Mouse (Mus musculus): ENCODE data around the gene Olfr798.

Gene Olfr798

DNA sequence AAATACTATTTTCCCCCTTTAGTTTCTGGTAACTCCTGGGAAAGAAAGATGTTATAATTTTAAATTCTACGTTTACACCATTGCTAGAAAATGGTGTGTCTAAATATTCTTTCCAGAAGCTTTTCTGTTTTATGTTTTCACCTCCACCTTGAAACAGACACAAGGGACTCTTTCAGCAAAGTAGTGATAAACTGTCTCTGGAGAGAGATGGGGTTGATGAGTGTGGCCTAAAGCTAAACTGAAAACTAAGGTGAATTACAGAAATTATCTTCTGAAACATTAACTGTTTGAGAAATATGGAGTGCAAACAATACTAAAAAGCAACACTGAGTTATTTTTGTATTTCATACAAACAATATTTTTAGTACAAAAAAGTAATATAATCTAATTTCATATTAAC lies at the start of gene Olfr798:
Gene Olfr798 (minus strand): TSS at position 101 of the 400 bp plus-strand sequence.
- ATAC-seq (ENCODE audit: insufficient number of reproducible peaks, low FRiP score, low TSS enrichment), result no peak

DNA sequence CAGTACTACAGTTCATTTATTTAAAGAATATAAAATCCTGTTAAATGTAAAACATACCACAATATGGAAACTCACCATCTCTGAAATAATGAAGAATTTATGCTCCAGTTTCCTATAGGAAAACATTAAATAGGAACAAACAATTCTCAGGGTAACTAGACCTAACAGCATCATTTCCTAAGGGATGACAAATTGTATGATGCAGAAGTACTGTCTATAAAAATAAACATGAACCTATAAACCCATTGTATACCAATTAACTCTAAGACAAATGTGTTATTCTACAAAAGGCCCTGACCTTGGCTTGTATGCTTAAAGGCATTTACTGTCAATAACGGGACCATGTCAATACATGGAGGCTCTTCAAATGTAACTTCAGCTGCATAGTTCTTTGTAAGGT lies 46.0 kb upstream of the Olfr798 start, which contains the start of gene Olfr801:
Gene Olfr801 (minus strand): TSS at position 101 of the 400 bp plus-strand sequence.
- ATAC-seq (ENCODE audit: insufficient number of reproducible peaks, low FRiP score, low TSS enrichment), result no peak

DNA sequence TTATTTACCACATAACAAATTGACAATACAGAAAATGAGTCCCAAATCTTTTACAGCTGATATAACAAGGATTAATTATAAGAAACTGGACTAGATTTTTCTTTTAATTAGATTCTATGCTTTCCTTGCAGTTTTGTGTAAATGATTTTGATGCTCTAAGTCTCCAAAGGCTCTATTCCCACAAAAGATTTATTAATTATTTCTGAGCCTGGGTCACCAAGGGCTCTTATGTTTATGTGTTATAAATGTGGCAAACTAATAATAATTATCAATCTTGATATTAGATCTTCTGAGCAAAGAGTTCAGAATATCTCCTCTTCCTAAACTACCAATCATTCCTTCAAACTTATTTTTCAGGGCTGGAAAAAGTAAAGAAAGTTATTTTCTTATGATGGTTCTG lies 29.7 kb upstream of the Olfr798 start, which contains the start of gene Olfr800:
Gene Olfr800 (plus strand): TSS at position 301 of the 400 bp plus-strand sequence.
- no peak for ATAC-seq (ENCODE audit: insufficient number of reproducible peaks, low FRiP score, low TSS enrichment)

DNA sequence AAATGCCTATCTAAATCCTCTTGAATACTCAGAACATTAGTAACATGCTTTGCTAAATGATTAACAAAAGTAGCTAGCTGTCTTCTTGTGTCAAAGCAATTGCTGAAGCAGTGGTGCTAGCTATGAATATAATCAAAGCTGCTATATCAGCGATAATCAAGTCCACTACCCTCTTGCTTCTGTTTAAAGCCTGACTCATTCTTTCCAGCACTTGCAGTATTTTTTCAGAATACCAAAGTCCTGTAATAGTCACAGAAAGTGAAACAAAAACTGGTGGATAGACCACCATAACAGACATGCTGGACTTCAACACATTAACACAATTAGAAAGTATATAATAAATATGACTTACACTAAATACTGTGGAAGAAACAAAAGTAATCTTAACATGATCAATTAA lies 24.0 kb upstream of the Olfr798 start:
- ATAC-seq (ENCODE audit: insufficient number of reproducible peaks, low FRiP score, low TSS enrichment), result no peak

DNA sequence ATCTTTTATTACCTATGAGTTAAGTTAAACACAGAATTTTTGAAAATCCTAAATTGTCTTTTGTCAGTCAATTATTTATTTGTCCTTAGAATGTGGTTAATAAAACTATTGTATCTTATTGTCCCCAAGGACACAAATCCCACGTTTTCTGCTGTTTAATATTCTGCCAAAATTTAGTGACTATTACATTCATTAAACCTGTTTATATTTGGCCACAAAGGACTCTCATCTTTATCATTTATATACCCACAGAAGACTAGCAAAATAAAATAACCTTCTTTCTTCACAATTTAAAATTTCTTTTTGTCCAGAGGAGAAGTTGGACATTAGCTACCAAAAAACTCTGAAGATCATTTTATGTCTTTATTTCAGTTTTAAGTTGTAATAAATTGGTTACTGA lies 9.4 kb upstream of the Olfr798 start, which contains the start of gene Olfr799:
Gene Olfr799 (plus strand): TSS at position 301 of the 400 bp plus-strand sequence.
- ATAC-seq (ENCODE audit: insufficient number of reproducible peaks, low FRiP score, low TSS enrichment), result no peak

DNA sequence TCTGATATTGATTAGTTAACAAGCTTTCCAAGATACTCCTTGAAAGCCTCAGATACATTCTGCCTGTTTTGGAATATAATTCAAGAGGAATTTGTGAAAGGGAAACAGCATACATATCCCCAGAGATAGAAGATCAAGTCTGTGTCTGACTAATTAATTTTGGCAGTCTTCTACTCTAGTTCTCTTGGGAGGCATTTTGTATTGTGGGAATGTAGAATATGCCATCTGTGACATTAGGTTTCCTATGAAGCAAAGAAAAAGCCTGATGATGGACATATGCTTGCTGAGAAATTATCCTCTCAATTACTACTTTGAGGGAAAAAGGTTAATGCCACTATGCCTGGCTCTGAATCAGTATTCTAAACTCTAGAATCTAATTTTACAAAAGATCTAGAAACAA lies 4.5 kb downstream of the Olfr798 start:
- ATAC-seq (ENCODE audit: insufficient number of reproducible peaks, low FRiP score, low TSS enrichment), result no peak

DNA sequence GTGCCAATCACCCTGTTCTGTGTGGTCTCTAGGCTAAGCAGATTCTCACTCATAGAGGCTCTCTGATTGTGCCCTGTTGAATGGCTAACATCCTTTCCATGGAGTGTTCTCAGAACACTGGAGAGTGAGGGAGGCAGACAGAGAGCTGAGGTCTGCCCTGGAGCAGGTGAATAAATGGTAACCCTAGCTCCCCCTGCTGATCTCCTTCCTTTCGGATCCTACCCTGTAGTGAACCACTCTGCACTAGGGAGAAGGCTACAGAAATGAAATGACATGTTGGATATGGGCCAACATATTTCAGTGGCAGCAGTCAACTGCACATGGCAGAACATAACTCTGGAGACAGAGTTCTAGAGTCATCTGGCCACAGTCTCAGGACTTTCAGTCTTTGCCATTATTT lies 6.0 kb downstream of the Olfr798 start:
- ATAC-seq (ENCODE audit: insufficient number of reproducible peaks, low FRiP score, low TSS enrichment), result no peak

DNA sequence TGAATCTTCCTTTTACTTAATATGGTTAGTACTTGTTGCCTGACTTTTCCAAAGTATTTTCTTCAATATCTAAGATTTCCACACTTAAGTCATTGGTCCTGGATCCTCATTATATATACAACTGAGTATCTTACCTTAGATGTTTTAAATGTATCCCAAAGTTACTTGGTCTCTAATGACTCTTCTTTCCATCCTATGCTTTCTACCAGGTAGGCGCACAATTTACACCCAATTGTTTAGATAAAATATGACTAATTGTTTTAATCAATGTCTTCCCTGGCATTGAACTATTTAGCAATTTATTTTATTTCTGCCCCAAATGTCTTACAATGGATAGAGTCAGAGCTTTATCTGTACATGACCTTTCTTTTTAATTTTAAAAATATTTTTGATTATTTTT lies 15.3 kb downstream of the Olfr798 start, which contains the start of gene Olfr796:
Gene Olfr796 (minus strand): TSS at position 101 of the 400 bp plus-strand sequence.
- ATAC-seq (ENCODE audit: insufficient number of reproducible peaks, low FRiP score, low TSS enrichment), result no peak

DNA sequence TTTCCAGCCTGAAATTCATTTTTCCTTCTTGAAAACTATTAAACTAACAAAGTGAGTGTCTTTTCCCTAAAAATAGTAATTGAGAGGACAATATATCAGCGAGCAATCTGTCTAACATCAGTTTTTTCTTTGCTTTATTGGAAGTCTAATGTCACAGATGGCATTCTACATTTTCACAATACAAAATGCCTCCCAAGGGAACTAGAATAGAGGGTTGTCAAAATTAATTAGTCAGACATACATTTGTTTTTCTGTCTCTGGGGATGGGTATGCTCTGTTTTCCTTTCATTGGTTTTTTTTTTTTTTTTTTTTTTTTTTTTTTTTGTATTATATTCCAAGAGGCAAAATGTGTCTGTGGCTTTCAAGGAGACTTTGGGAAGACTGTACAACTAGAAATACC lies 50.7 kb downstream of the Olfr798 start:
- ATAC-seq (ENCODE audit: insufficient number of reproducible peaks, low FRiP score, low TSS enrichment), result no peak
